Mouse (Mus musculus) hindbrain, postnatal 0 days (tissue): ENCODE measurements at regions not wholly inside any gene's neighbourhood (a gene's known extent, or its start where the extent isn't known, plus 50 kb on each side); places are given as distances from the start of the nearest gene placed in this dataset.
A peak's percentile ranks its signal among the peaks of the same experiment; 100 is the strongest.

Experiments used
- ATAC-seq: fragments of 200-750 bp; cut with Nextera tagmentation; 2 replicates; pipeline ENCODE4 v1.8.0; 2017; ENCODE audit warnings: mild to moderate bottlenecking, moderate TSS enrichment, moderate library complexity
- DNase-seq: peaks from one replicate; pipeline ENCODE4 v3.0.0-alpha.2; 2015; ENCODE audit warnings: low spot score
- H3K27ac ChIP-seq: fragments of 300-500 bp; sonication (generic); 2 replicates; pipeline ENCODE4 v1.5.1; 2014; ENCODE audit warnings: mild to moderate bottlenecking
- H3K27me3 ChIP-seq: fragments of 300-500 bp; sonication (generic); 2 replicates; pipeline ENCODE4 v1.6.1; 2014; ENCODE audit warnings: low read length, mixed read lengths; ENCODE audit not compliant: insufficient read depth
- H3K36me3 ChIP-seq: fragments of 300-500 bp; sonication (generic); 2 replicates; pipeline ENCODE4 v1.6.1; 2014; ENCODE audit warnings: low read length, mixed read lengths; ENCODE audit not compliant: insufficient read depth
- H3K4me1 ChIP-seq: fragments of 300-500 bp; sonication (generic); 2 replicates; pipeline ENCODE4 v1.6.1; 2014; ENCODE audit warnings: antibody characterized with exemption, low read length, mixed read lengths; ENCODE audit not compliant: insufficient read depth
- H3K4me2 ChIP-seq: fragments of 300-500 bp; sonication (generic); 2 replicates; pipeline ENCODE4 v1.6.1; 2014; ENCODE audit warnings: low read depth, mild to moderate bottlenecking, low read length, moderate library complexity, mixed read lengths
- H3K4me3 ChIP-seq: fragments of 300-500 bp; sonication (generic); 2 replicates; pipeline ENCODE4 v1.5.1; 2014; ENCODE audit warnings: low read length
- H3K9ac ChIP-seq: fragments of 300-500 bp; sonication (generic); replicated peaks from 2 replicates; pipeline ENCODE4 v1.6.1; 2014; ENCODE audit warnings: mild to moderate bottlenecking, low read length, moderate library complexity, mixed read lengths
- H3K9me3 ChIP-seq: fragments of 300-500 bp; sonication (generic); 2 replicates; pipeline ENCODE4 v1.6.1; 2016; ENCODE audit warnings: low read length, mixed read lengths
- CTCF ChIP-seq: IDR thresholded peaks from 2 replicates; pipeline ENCODE4 v1.5.1; 2016; ENCODE audit warnings: antibody characterized with exemption, control low read depth, low read depth
- WGBS: fragments of 180-500 bp; shearing (Covaris S2); extraction: QIAGEN DNeasy Blood & Tissue Kit; methylation state at CpG from one replicate; pipeline ENCODE4 v1.1.7; 2014; 5-methylcytosine and 5-hydroxymethylcytosine counted together

DNA sequence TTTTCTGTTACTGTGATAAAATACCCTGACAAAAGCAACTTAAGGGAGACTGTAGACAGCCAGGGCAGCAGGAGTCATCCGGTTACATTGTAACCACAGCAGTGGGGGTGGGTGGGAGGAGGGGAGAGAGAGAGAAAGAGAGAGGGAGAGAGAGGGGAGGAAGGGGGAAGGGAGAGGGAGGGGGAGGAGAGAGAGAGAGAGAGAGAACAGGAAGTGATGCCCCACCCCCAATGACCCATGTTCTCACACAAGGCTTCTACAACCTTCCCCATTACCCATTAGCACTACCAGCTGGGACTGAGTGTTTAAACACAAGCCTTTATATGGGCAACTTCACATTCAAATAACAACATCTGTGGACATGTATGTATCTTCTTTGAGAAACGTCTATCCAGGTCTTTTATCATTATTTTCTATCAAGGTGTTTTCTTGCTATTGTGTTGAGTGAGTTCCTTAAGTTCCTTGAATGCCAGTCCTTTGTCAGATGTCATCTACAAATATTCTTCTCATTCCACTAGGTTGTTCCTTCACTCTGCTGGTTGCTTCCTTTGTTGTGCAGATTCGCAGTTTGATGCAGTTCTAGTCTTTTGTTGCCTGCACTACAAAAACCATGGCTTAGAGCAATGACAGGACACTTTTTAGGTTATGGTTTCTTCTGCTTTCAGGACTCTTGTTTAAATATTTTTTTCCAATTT is 274.7 kb upstream of the Ddx18 start:
- ATAC-seq (no peak), DNase-seq (no peak)
- no peaks in the 10 kb centered on the region for H3K36me3 ChIP-seq
- H3K4me2 ChIP-seq: no peak overlapping the region
- TF ChIP-seq CTCF: no peak
- H3K9ac ChIP-seq: no peak overlapping the region
- H3K27ac ChIP-seq: no peak overlapping the region
- WGBS: 62% methylated on average over 3 of the region's 3 CpGs
- no peaks in the 10 kb centered on the region for H3K4me1 ChIP-seq
- no peaks in the 10 kb centered on the region for H3K27me3 ChIP-seq
- H3K4me3 ChIP-seq: no peak overlapping the region
- H3K9me3 ChIP-seq: no peaks in the 10 kb centered on the region

DNA sequence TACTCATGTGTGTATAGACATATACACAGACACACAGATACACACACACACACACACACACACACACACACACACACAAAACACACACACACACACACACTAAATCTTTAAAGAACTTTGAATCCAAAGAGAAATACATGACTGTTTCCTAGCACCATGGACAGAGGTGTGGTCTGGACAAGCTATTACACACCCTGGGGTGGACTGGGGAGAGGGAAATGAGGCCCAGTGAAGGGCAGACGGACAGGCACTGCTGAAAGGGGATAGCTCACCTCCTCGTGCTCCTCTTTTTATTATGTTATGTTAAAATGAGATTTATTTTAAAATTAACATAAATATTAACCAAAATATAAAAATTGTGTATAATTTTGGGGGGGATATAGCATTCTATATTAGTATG is 265.8 kb upstream of the Ddx18 start:
- Histone ChIP-seq H3K27me3 (no peaks in the 10 kb centered on the region), H3K4me1 (no peaks in the 10 kb centered on the region), H3K9ac (no peak overlapping the region), H3K4me2 (no peak overlapping the region), H3K27ac (no peak overlapping the region), H3K9me3 (no peaks in the 10 kb centered on the region), H3K4me3 (no peak overlapping the region), H3K36me3 (no peaks in the 10 kb centered on the region)
- DNase-seq (no peak), ATAC-seq (no peak)
- 51% methylated on average over 2 of the region's 2 CpGs for WGBS
- no peak for TF ChIP-seq CTCF

DNA sequence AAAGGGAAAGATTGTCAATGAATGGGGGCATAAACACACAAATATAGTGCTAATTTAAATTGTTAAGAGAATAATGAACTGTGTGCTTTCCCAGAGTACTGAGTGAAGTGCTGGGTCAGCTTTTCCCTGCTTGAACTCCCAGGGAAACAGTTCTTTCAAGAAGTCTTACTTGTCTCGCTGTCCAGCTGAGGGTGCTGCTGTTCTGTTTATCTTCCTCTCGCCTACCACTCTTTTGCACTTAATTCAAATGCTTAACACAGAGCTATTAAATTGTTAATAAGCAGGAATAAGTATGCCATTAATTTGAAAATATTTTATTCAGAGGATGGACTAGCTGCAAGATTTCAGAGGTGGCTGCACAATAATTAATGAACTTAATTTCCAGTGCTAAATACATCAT is 262.5 kb upstream of the Ddx18 start:
- Histone ChIP-seq H3K4me2 (no peak overlapping the region), H3K36me3 (no peaks in the 10 kb centered on the region), H3K9ac (no peak overlapping the region), H3K27ac (no peak overlapping the region), H3K9me3 (no peaks in the 10 kb centered on the region), H3K27me3 (no peaks in the 10 kb centered on the region), H3K4me1 (no peaks in the 10 kb centered on the region), H3K4me3 (no peak overlapping the region)
- TF ChIP-seq CTCF: peak; percentile 48
- ATAC-seq (no peak), DNase-seq (peak; percentile 64)
- 60% methylated on average over 2 of the region's 2 CpGs for WGBS

DNA sequence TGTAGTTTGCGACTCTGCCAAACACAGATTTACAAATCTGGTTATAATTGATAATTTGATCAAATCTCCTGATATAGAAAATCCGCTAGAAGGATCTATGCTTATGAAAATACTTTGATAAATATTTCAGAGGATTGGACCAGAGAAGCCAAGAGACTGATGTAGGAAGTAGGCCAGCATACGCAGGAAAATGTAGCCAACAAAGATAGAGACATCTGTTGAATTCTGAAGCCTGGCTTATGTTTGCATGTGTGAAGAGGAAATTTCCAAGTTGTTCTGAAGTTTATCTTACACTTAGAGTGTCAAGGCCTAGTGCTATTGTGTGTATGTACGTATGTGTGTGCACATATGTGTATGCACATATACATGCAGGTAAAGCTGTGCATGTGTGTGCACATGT is 255.2 kb upstream of the Ddx18 start:
- H3K4me1 ChIP-seq: no peaks in the 10 kb centered on the region
- no peak overlapping the region for H3K9ac ChIP-seq
- no peak overlapping the region for H3K27ac ChIP-seq
- H3K4me2 ChIP-seq: no peak overlapping the region
- TF ChIP-seq CTCF: no peak
- no peaks in the 10 kb centered on the region for H3K36me3 ChIP-seq
- H3K27me3 ChIP-seq: no peaks in the 10 kb centered on the region
- H3K9me3 ChIP-seq: no peaks in the 10 kb centered on the region
- DNase-seq (no peak), ATAC-seq (no peak)
- WGBS: 86% methylated on average over 4 of the region's 4 CpGs
- no peak overlapping the region for H3K4me3 ChIP-seq

GRCm38 (mm10) chr1:121803338-121803737 is 235.5 kb upstream of the Ddx18 start:
- no peak overlapping the region for H3K27ac ChIP-seq
- H3K9me3 ChIP-seq: no peaks in the 10 kb centered on the region
- DNase-seq (peak; percentile 17), ATAC-seq (no peak)
- H3K4me3 ChIP-seq: no peak overlapping the region
- no peaks in the 10 kb centered on the region for H3K36me3 ChIP-seq
- H3K4me2 ChIP-seq: no peak overlapping the region
- WGBS: 63% methylated on average over 2 of the region's 2 CpGs
- peak; percentile 38 for TF ChIP-seq CTCF
- H3K4me1 ChIP-seq: no peaks in the 10 kb centered on the region
- H3K27me3 ChIP-seq: no peaks in the 10 kb centered on the region
- H3K9ac ChIP-seq: no peak overlapping the region

GRCm38 (mm10) chr1:121802476-121802875 is 234.7 kb upstream of the Ddx18 start:
- no peaks in the 10 kb centered on the region for H3K27me3 ChIP-seq
- H3K9ac ChIP-seq: no peak overlapping the region
- H3K4me1 ChIP-seq: no peaks in the 10 kb centered on the region
- DNase-seq (peak; percentile 28), ATAC-seq (no peak)
- no peak overlapping the region for H3K4me3 ChIP-seq
- no peak overlapping the region for H3K4me2 ChIP-seq
- no peaks in the 10 kb centered on the region for H3K9me3 ChIP-seq
- 72% methylated on average over 4 of the region's 4 CpGs for WGBS
- no peak overlapping the region for H3K27ac ChIP-seq
- H3K36me3 ChIP-seq: no peaks in the 10 kb centered on the region
- no peak for TF ChIP-seq CTCF

DNA sequence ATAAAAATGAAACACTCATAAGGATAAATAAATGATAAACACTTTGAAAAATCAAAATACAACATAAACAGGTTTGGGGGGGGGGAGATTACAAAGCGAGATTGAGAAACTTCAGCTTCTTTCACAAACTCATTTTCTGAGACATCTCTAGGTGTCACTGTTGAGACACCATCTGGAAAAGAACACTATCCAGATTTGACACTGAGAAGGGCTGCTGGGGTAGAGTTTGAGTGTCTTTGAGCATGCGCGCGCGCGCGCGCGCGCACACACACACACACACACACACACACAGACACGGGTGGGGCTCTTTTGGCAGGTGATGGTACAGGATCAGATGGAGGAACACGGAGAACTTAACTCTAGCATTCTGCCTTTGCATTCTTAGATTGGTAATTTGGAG is 230.7 kb upstream of the Ddx18 start:
- Histone ChIP-seq H3K27ac (no peak overlapping the region), H3K9ac (no peak overlapping the region), H3K4me1 (no peaks in the 10 kb centered on the region; the same call in 1 of the 2 replicates), H3K4me2 (no peak overlapping the region), H3K27me3 (no peaks in the 10 kb centered on the region), H3K9me3 (no peaks in the 10 kb centered on the region), H3K36me3 (no peaks in the 10 kb centered on the region), H3K4me3 (no peak overlapping the region)
- DNase-seq (peak; percentile 75), ATAC-seq (no peak)
- TF ChIP-seq CTCF: peak; percentile 55; the same call in 1 of the 2 replicates
- WGBS: 76% methylated on average over 12 of the region's 12 CpGs
